Mouse (Mus musculus) heart, adult 18-20 months (tissue): Measurements from ENCODE around the gene Smoc1. TPM values are rescaled to one million over a fixed set of nuclear protein-coding genes. Genes with fewer than 3 reads are reported as not detected.

ENCODE experiments used
- DNase-seq, 2 experiments: peaks; one replicate each; pipeline ENCODE4 v3.0.0; 2021 to 2022; ENCODE audit warnings: mixed read lengths in 1 of 2
- total RNA-seq, 2 experiments: library from RNA; stranded (reverse); gene quantifications; 2 replicates each; pipeline ENCODE4 v1.2.3; 2021

The Smoc1 gene
- total RNA-seq, 2 experiments from 2014 or later = 5.4 to 8.4 TPM

GRCm38 (mm10) chr12:81024993-81025392, 1.6 kb upstream of the Smoc1 start:
- no peak for DNase-seq

DNA sequence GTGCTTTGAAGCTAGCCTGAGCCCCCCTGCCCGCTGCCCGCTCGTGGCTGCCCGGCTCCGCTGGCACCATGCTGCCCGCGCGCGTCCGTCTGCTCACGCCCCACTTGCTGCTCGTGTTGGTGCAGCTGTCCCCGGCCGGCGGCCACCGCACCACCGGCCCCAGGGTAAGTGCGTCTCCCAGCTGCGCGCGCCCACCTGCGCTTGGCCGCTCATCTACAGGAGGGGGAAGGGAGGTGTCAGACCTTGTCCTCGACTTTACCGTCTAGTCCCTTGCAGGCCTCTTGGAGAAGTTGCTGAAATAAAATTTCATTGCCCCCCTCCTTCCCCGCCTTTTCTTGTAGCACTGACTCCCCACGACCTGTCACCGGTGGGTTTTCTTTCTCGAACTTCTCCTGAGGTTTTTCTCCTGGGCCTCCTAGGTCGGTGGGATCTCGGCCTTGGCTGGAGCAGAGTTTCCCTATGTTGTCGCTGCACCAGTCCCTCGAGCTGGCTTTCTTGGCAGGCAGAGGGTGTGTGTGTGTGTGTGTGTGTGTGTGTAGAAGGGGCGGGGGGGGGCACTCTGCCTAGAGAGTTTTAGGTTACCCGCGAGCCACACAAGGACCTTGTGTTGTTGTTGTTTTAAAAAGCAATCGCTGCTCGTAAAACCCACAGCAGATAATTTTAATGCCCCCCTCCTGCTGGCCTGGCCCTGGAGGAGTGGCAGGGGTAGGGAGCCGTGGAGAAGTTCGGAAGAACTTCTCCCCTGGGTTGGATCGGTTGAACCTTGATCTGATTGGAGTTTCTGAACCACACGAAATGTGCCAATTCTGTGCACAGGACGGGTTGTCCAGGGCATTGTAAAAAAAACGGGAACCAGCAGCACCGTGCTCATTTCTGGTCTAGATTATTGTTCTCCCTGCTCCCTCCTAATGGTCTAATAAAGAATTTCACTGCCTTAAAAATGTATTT, 661 bp downstream of the Smoc1 start:
- no peak for DNase-seq

DNA sequence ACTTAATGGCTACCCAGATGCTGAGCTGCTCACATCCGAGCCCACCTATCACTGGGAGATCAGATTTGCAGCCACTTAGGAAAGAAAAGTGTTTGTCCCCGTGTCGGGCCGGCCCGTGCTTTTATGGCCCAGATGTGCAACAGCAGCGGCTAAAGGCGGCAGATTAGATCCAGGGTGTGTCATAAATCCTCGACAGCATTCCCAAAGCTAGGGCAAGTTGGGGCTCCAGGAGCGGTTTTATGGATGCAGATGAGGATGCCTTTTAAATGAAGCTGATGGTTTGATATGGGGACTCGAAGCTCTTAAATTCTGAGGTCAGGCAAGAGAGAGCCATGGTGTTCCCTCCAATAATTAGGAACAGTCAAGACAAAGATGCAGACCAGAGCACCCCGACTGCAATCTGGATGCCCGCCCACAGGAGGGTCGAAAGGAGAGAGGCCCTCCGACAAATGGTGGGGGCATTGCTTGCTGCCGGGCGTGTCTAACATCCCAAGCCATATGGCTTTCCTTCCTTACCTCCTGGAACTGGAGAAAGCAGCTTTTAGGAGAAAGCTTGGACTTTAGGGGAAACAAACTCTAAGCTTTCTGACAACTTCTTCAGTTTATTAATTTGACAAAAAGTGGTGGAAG, 1.8 kb downstream of the Smoc1 start:
- DNase-seq = no peak

- DNase-seq = no peak
These were observed 3.1 kb downstream of the Smoc1 start for GRCm38 (mm10) chr12:81029731-81030130.

- no peak for DNase-seq
These were observed 5.0 kb downstream of the Smoc1 start for GRCm38 (mm10) chr12:81031579-81031978.

DNA sequence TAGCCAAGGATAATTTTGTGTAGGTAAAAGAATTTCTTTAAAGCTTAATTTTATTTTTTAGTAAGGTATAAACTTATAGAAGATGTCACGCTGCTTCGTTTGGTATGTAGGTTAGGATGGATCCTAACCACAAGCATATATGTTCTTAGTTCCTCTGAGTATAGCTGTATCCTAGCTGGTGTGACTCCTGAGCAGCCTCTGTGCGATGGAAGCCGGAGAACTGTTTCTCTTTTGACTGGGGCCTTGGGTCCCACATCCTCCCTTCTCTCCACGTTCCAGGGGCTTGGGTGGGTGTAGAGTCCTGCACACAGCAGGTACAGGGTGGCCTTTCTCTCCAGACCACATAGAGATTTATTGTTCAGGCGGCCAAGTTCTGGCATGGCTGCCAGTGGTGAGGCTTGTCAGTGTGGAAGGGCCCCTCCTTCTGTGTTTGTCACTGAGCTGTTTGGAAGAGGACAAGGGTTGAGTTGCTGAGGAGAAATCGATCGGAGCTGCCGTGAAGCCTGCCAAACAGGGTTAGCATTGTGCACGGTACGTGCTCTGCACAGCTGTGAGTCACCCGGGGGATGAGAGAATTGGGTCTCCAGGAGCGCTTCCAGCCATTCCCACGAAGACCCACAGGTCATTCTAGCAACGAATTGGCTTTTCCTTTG, 6.9 kb downstream of the Smoc1 start:
- no peak for DNase-seq

- DNase-seq = no peak
These were observed 7.4 kb downstream of the Smoc1 start for GRCm38 (mm10) chr12:81034042-81034417.

DNA sequence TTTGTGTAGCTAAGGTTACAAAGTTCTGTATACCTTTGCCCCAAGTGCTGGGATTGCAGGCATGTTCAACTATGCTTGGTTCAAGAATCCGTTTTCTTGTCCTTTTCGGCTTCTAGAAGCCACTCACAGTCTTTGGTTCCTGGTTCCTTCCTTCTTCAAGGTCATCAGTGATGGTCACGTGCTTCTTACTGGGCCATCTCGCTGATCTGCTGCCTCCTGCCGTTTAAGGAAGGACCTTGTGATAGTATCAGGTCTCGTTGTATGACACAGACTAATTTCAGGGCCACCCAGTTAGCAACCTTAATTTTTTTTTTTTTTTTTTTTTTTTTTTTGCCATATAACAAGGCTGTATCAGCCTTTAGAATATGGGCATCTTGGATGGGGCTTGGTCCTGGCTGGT, 9.2 kb downstream of the Smoc1 start:
- no peak for DNase-seq

- no peak for DNase-seq
These were observed 17.0 kb downstream of the Smoc1 start for GRCm38 (mm10) chr12:81043616-81044015.

DNA sequence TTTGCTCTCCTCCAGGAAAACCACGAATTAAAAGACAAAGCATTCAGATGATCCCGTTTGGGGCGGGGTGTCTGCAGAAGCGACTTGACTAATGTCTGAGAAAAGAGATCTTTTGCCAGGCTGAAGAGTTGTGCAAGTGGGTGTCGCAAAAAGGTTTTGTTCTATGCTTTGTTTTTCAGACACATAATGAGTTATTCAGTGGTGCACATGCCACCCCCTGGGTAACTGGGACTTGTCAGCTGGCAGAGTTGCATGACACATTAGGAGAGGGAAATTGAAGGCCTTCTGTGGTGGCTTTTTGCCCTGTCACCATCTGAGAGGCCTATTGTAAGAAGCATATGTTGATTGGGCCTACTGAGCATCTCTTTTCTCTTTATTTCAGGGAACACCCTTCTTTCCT, 20.3 kb downstream of the Smoc1 start:
- DNase-seq = no peak

DNA sequence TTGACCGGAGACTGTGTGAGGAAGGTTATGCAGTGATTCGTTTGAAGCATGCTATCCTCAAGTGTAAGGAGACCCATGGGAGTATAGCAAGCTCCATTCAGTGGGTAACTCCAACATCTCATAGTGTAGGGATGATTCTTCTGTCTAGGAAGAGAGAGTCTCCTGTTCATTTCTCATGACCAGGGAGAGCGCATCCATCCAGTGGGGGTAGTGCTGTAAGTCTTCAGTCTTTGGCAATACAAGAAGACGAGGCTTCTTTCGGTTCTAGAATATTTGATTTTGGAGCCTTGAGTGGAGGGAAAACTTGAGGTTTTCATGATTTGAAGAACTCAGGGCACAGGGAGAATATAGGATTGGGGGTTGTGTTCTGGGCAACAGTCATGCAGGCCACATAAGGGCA, 23.1 kb downstream of the Smoc1 start:
- DNase-seq = no peak

DNA sequence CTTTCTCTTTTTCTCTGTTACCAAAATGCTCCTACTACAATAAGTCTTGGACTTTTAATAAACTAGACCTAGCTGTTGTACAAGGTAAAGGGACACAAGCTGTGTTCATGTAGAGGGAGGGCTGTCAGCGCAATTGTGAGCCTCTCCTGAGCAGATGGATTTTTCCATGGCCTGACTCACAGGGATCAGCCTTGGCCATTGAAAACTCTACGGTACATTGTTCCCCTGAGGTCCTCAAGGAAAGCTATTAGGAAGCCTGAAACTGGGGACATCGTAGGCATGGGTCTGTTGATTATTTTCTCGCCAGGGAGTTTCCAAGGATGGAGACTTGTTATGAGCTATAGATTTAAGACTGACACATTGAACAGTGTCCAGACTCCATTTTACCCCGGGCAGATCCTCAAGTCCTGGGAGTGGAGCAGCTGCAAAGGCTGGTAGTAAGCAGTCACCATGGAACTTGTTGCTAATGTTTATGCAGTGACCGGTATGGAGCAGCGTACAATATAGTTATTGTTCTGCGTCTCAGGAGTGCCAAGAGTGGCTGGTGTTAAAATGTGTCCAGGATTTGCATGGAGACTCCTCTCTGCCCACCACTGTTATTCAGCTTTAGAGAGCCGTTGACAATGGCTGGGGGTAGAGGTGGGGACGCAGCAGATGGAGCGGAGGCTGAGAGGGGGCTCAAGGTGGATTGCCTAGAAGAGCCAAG, 28.5 kb downstream of the Smoc1 start:
- DNase-seq = no peak

DNA sequence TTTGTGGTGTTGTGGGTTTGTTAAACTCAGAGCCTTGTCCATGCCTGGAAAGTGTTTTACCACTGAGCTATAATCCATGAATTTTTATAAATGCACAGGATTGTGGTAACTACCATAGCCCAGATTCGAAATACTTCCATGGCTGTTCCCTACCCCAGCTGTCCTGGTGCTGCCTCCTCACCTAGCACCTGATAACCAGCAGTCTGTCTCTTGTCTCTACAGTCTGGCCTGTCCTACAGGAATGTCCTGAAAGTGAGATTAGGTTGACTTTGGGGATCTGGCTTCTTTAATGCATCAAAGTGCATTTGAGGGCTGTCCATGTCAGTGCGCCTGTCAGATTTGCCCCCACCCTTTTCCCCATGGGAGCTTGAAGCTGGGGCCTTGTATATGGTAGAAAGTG, 29.2 kb downstream of the Smoc1 start:
- DNase-seq = no peak

DNA sequence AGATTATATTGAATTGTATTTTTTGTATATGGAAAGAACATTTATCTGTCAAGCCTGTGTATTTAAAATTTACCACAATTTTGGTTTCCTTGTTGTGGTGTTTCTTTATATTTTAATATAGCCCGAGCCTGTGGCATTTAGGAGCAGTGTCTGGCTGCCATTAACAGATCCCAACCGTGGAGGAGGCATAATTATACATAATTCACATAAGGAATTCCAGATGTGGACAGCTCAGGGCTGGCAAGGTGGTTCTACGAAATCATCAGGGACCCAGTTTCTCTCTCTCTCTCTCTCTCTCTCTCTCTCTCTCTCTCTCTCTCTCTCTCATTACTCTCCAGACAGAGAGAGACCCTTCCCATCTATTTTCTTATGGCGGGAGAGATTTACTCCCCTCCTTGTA, 31.0 kb downstream of the Smoc1 start:
- no peak for DNase-seq

- DNase-seq = no peak
These were observed 32.0 kb downstream of the Smoc1 start for GRCm38 (mm10) chr12:81058561-81058960.

GRCm38 (mm10) chr12:81061831-81062361, 35.3 kb downstream of the Smoc1 start:
- no peak for DNase-seq

- no peak for DNase-seq
These were observed 36.8 kb downstream of the Smoc1 start for GRCm38 (mm10) chr12:81063336-81063955.

- no peak for DNase-seq
These were observed 47.5 kb downstream of the Smoc1 start for GRCm38 (mm10) chr12:81074139-81074538.

- no peak for DNase-seq
These were observed 48.3 kb downstream of the Smoc1 start for GRCm38 (mm10) chr12:81074941-81075340.

GRCm38 (mm10) chr12:81077953-81078646, 51.5 kb downstream of the Smoc1 start:
- DNase-seq = peak in 1 of 2 experiments; percentile 18

- no peak for DNase-seq
These were observed 53.7 kb downstream of the Smoc1 start for GRCm38 (mm10) chr12:81080345-81080744.
